In the genomic region with DNA sequence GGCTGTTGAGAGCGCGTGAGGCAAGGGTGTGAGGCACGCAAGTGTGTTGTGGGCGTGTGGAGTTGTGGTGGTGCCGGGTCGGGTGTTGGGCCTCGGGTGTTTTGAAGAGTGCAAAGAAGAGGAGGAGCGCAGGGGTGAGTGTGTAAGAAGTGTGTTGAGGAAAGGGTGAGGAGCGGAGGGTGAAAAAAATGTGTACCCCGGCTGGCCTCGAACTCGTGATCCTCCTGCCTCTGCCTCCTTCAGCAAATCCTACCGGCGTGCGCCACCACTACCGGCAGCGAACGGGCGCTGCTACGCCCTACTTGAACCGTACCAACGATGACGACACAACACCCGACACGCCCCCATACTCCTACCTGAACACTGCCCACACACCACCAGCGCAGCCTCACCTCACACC, we compare ENCODE assay signal across 8 mouse cellular contexts.
DNase-seq lines count a peak whose midpoint lies in the region; ATAC-seq and TF ChIP-seq lines count a peak whose summit lies in the region.
"Not testable (repeated sequence)": the region's sequence is repeated elsewhere in the genome, so short reads cannot be mapped to it uniquely, and the experiment has no call there.

No protein-coding gene starts in this region.

- not testable (repeated sequence) for H3K9me3 ChIP-seq in hindbrain, embryonic 10.5 days; limb, embryonic 15.5 days

- not testable (repeated sequence) for ATAC-seq in limb, embryonic 15.5 days (ENCODE audit: insufficient number of reproducible peaks, low FRiP score, low TSS enrichment, low read depth)

- 0 out of 2 replicates have a peak overlapping the region, but pooled peaks have one; percentile 24 for H3K4me2 ChIP-seq in limb, embryonic 15.5 days

- not testable (repeated sequence) for TF ChIP-seq CTCF in layer of hippocampus, adult 2 months (conservative IDR thresholded peaks at IDR 0.05)

- WGBS in hindbrain, embryonic 10.5 days, result 12% methylated on average over 16 of the region's 26 CpGs
- WGBS in limb, embryonic 15.5 days, result 5% methylated on average over 13 of the region's 26 CpGs

- H3K4me3 ChIP-seq in hindbrain, embryonic 10.5 days, result 0 out of 2 replicates have a peak overlapping the region, but pooled peaks have one; percentile 26
- not testable (repeated sequence) for H3K4me3 ChIP-seq in layer of hippocampus, adult 2 months
- peak overlapping the region; percentile 20; the same call in 1 of the 2 replicates for H3K4me3 ChIP-seq in limb, embryonic 15.5 days

- peak; percentile 64 to 66 for DNase-seq in adrenal gland, adult 18-20 months (ENCODE audit: low spot score in 2 of 2)
- peak; percentile 75 to 79 for DNase-seq in cerebellum, postnatal 36 days
- DNase-seq in gastrocnemius, postnatal 10 days, result peak; percentile 41
- DNase-seq in hindbrain, embryonic 10.5 days (ENCODE audit: low spot score), result not testable (repeated sequence)
- DNase-seq in layer of hippocampus, adult 2 months (ENCODE audit: low spot score in 2 of 2), result peak; percentile 65 to 71
- peak; percentile 67 for DNase-seq in right cerebral cortex, adult 18-20 months
- DNase-seq in thymus, adult 18-20 months, result peak; percentile 62 to 72

- not testable (repeated sequence) for H3K27me3 ChIP-seq in hindbrain, embryonic 10.5 days (ENCODE audit: insufficient read depth, poor library complexity, severe bottlenecking); limb, embryonic 15.5 days

- H3K9ac ChIP-seq in limb, embryonic 15.5 days, result not testable (repeated sequence)

- H3K4me1 ChIP-seq in hindbrain, embryonic 10.5 days (replicated peaks); limb, embryonic 15.5 days: not testable (repeated sequence)

- H3K36me3 ChIP-seq in hindbrain, embryonic 10.5 days; limb, embryonic 15.5 days: not testable (repeated sequence)

- not testable (repeated sequence) for H3K27ac ChIP-seq in hindbrain, embryonic 10.5 days; layer of hippocampus, adult 2 months; limb, embryonic 15.5 days
